Mouse (Mus musculus) mouse embryonic stem cell (cell line): ENCODE data around the gene Kirrel3.

Source experiments
- in situ Hi-C, 2 experiments: fragments of 300-500 bp; cut with MboI; formaldehyde crosslinking; loops; 1 replicate in 1 of 2; 3 replicates in 1 of 2; pipeline ENCODE4 v1.14.3; 2019 to 2020; ENCODE audit warnings: low sequenced_read_pairs in 2 of 2, low pct_unique_long_range_greater_than_20kb in 1 of 2, mixed read lengths in 1 of 2; ENCODE audit not compliant: unreplicated experiment in 1 of 2

Kirrel3 gene

DNA sequence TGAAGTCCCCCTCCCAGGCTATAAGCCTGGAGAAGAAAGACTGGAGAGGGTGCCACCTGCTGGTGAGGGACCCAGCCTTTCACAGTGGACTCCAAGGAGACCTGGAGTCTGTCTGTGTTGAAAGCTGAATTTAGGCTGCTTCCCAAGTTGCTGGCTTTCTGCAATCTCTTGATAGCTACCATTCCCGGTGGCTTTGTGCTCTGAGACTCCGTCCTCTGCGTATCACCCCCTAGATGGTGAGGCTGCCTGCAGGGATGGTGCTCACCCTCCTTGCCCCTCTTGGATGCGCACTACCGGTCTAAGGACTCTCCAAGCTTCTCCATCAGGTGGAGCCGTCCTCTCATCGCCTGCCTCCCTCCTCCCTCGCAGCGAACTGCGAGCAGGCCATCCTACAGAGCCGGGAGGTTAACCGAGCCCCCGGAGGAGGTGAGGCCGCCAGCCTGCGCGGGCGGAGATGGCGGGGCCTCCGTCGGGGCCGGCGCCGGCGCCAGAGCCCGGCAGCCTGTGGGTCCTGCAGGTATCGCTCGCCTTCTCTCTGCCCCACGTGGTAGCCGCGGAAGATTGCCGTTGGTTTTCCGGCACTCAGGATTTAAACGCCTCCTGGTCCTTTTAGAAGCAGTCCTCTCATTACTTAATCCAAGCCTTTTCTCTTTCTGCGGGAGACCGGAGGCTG is at the start of gene Kirrel3:
Kirrel3 (plus strand) TSS at position 136 of the 673 bp plus-strand sequence.
- in situ Hi-C loops = loop anchor here (25.0 kb wide), 2 partner anchors 651 to 676 kb away; no protein-coding TSS in a partner anchor

DNA sequence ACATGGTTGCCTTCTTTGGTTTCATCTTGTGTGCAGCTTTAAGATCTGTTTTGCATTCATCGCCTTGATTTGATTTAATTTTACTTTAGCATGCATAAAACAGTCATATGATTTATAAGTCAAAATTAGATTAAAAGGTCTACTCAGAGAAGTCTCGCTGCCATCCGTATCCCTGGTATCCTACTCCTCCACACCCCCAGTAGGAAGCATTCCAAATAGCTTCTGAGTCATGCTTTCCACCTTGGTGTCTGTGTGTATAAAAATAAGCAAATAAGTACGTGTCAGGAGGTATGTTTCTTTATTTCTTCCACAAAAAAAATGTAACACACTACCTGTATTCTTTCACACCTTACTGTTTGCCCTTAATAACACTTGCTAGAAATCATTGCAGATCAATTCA is 45.0 kb upstream of the Kirrel3 start:
- in situ Hi-C loops = no loop called here

DNA sequence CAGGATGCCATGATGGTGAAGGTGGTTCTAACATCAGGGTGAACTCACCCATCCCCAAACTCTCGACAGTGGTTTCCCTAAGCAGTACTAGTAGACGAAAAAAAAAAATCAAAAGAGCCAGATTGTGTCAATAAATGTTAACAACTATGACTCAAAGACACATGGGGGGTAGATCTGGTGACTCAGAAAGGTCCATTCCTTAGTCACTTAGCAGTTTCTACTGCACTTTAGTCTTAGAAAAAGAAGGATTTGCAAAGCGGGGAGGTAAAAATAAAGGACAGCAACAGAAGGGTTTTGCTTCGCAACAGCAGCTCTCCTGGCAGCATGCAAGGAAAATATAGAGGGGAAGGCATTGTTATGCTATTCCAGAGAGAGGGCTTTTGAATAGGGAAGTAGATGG is 41.7 kb upstream of the Kirrel3 start:
- in situ Hi-C loops = no loop called here

DNA sequence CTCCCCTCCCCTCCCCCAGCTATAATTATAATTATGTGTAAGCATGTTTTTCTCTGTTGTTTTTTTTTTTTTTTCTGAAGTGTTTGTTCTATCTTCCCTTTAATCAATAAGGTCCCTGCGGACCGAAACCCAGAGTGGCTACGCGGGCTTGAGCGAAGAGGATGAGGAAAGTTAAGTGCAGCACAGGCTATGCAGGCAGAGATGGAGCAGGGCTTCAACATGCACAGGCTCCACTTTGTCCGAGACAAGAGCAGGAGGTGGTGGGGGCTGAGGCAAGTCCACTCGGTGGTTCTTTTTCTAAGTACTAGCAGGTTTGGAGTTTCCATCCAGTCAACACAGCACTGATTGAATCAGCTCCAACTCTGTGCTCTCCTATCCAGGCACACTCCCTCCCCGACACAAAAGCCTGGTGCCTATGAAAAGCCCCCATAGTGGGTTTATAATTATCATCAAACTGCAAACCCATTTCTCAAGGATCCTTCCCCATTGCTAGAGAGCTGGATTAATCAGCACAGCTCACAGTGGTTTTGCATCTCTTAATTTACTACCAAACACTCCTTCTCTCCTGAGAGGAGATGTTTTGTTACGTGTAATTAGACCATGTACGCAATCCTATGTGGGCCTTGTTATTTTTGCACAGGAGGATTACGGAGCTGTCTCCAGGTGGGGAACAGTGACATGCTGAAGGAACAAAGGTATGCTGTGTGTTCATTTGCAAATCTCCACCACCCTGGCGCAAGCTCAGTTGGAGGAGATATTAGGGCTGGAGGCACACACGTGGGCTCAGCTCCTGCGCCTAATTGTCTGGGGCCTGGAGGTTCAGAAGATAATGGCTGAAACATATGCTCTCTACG is 39.0 kb upstream of the Kirrel3 start:
- in situ Hi-C loops = no loop called here

DNA sequence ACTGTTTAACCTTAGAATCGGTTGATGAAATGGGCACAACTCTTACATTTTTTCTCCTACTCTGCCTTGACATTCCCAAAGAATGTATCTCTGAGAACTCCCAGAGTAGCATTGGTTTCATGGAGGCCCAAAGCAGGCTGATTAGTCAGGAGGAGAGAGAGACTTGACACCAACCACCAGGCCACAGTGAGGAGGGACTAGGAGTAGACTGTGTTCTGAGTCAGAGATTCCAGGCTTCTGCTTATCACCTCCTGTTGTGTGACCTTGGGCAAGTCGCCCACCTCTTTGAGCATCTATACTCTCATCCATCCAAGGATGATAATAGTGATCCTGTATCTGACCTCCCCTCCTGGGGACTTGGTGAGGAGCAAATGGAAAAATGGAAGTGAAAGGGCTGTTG is 38.0 kb upstream of the Kirrel3 start:
- in situ Hi-C loops = no loop called here

DNA sequence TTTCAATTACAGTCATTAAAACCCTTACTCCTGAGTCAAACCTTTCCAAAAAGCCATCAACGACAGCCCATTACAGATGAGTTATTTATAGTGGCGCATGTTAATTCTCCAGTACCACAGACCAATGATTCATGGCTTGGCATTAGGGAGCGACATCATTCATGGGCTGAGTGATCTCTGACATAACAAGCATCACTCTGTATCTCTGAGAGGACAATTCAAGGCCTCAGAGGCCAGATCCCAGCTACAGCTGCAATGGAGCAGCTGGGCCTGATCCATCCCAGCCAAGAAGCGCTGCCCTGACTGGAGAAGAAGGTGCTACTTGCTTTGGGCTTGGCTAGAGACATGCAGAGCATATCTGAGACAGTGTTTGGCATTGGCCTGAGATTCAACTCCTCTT is 37.2 kb upstream of the Kirrel3 start:
- in situ Hi-C loops = no loop called here

DNA sequence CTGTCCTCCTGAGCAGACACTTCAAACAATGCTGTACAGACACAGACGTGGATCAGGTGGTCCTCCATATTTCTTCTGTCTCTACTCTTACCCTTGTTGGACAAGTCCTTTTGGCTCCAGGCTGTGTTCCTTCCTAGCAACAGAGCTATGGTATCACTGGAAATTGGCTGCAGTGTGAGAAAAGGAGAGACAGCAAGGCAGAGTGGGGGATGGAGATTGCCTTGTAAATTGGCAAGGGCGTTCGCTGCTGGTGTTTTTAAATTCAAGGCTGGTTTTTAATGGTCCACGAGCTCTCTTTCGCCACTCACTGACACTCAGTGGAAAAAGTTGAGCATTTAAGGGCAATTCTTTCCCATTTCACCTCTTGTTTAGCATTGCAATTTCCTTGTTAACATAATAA is 27.5 kb upstream of the Kirrel3 start:
- in situ Hi-C loops = no loop called here

DNA sequence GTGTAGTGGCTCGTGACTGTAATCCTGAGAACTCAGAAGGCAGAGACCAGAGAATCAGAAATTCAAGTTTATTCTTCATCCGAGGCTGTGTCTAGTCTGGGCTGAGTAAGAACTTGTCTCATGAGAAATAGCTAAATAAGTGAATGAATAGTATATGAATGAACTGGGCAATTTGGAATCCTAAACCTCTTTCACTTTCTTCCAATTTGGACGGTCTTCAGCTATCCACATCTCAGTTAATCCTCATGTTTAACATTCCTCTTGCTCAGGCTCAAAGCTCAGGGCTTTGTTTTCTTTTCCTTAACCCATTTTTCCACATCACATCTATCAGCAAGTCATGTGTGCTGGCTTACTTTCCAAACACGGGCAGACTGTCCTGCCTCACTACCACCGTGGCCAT is 25.7 kb upstream of the Kirrel3 start:
- in situ Hi-C loops = no loop called here

DNA sequence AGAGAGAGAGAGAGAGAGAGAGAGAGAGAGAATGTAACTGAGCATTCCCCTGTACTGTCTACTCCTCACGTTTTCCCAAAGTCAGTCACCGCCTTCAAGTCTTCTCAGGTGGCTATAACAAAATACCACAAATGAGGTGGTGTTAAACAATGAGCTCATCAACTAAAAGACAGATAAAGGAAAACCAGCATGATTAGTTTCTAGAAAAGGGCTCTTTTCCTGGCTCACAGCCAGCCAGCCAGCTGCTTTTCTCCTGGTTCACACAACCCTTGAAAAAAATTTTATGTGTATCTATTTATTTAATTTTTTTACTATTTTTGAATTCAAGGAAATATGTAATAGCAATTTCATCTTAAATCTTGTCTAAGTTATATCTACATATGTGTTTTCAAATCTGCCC is 22.0 kb upstream of the Kirrel3 start:
- in situ Hi-C loops = no loop called here

DNA sequence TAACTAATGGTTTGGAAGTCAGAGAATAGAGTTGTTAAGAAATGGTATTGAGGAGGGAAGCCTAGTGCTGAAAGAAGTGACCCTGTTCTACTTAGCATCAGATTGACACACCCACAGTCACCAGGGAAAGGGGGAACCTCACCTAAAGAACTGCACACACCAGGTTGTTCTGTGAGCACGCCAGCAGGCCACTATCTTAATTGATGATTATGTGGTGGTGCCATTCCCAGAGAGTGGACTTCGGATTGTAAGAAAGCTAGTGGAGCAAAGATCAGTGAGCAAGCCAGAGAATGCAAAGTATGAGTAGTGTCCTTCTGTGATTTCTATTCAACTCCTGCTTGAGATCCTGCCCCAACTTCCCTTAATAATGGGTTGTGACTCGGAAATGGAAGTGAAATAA is 19.6 kb upstream of the Kirrel3 start:
- in situ Hi-C loops = no loop called here

DNA sequence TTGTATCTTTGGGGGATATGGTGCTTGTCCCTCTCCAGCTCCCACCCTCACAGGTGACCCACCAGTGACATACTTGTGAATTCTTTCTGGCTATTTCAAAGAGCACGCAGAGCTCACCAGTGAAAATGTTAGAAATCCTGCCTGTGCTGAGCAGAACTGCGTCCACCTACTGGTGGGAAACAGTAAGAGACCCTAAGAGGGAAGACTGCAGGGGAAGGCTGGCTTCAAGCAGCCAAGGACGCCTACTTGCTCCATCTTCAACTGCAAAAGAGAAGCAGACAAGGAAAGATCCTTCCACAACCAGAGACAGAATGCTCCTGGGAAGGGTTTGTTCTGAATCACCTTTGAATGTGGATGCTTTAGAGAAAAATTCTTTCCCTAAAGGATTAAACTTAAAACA is 16.5 kb upstream of the Kirrel3 start:
- in situ Hi-C loops = no loop called here

DNA sequence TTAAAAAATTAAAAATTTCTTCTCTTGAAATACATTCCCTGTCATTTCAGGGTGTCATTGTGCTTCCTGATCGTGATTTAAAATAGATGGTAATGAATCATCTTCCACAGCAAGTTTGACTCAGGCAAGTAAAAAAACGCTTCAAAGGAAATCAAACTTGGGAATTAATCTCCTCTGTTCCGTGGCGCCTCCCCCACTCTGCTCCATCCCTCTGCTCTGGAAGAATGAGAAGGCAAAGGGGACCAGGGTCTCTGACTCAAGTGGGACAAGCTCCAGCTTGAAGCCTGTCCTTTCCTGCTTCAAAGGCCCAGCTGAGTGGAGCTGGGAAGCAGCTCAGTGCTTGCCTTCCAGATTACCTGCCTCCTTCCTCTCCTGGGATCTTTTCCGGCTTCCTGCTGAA is 9.5 kb upstream of the Kirrel3 start:
- in situ Hi-C loops = loop anchor here (25.0 kb wide), 2 partner anchors 661 to 686 kb away; no protein-coding TSS in a partner anchor

DNA sequence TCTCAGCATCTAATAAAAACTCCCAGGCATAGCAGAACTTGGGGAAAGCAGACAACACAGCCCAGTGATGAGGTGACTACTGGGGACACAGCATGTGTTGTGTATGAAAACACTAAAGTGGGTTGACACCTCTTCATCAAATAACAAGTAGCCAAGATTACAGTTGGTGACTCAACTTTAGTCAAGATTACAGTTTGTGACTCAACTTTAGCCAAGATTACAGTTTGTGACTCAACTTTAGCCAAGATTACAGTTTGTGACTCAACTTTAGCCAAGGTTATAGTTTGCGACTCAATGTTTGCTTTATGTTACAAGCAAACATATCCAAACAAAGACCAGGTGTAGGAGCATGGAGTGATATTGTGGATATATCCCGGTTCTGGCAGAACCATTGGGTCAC is 7.2 kb upstream of the Kirrel3 start:
- in situ Hi-C loops = loop anchor here (25.0 kb wide), 2 partner anchors 659 to 684 kb away; no protein-coding TSS in a partner anchor

DNA sequence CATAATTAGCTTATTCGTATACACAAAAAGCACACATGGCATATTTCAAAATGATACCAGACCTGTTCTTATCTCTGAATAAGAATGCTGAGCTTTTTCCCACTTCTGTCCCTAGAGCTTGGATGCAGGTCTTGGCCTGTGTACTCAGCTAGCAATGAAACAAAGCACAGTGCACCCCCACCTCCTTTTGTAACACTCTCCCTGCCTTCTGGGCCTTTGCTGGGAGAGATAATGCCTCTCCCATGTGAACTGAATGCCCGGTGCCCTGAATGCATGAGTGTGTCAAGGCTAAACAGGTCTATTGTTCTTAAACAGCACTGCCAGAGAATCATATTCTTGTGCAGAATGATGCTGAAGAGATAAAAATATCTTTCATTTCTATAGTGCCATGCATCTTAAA is 2.5 kb upstream of the Kirrel3 start:
- in situ Hi-C loops = loop anchor here (25.0 kb wide), 2 partner anchors 654 to 679 kb away; no protein-coding TSS in a partner anchor

DNA sequence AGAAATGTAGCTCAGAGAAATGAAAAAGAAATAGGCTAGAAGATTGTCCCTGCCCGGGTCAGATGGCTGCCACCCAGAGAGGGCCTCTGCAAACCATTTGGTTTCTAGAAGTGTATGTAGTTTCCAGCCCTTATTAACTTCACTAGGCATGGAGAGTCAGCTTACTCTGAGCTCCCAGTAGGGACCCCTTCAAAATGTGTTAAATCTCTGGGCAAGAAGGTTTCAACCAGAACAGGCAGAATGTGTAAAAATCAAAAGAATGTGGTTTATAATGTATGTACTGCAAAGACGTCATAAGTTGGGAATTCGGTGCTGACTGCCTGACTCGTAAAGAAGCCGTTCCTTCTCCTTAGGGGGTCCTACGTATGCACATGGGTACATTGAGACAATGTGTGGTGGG is 1.0 kb upstream of the Kirrel3 start:
- in situ Hi-C loops = loop anchor here (25.0 kb wide), 2 partner anchors 653 to 678 kb away; no protein-coding TSS in a partner anchor

DNA sequence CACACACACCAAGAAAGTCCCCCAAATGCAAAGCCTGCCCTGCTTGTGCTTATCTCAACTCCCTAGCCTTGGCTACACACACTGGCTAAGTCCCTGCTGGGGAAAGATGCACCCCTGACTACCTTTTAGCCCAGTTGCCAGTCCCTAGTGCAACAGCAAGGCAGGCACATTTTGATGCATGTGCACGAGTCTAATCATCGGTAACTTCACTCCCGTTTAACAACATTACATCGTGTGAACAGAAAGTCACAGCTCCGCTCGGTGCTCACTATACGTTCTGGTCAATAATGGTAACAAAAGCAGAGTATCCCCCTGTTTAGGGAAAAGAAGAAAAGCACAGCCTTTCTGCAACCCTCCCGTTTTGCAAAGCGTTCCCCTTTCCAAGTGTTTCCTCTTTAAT is 2.6 kb downstream of the Kirrel3 start:
- in situ Hi-C loops = loop anchor here (25.0 kb wide), 2 partner anchors 649 to 674 kb away; no protein-coding TSS in a partner anchor

DNA sequence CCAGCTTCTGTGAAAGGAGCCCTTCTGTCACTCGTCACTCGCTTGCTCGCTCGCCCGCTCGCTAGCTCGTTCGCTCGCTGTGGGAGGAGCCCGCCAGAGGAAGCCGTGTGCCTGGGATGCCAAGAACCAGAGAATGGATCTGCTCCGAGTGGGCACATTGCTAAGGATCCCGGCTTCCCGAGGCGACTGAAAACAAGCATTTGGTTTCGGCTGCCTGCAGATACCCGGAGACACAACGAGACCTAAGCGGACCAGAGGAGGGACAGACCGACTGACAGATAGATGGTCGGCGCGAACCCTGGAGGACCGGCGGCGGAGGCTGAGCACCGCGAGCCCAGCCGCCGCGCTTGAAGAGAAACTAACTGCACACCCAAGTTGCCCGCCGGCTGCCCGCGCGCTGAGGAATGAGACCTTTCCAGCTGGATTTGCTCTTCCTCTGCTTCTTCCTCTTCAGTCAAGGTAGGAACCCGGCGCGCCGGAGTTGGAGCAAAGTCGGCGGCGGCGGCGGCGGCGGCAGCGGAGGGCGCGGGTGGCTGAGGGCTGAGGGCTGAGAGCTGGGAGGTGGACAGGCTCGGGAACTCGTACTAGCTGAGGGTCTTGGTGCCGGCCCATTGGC is 3.1 kb downstream of the Kirrel3 start:
- in situ Hi-C loops = loop anchor here (25.0 kb wide), 2 partner anchors 648 to 673 kb away; no protein-coding TSS in a partner anchor

DNA sequence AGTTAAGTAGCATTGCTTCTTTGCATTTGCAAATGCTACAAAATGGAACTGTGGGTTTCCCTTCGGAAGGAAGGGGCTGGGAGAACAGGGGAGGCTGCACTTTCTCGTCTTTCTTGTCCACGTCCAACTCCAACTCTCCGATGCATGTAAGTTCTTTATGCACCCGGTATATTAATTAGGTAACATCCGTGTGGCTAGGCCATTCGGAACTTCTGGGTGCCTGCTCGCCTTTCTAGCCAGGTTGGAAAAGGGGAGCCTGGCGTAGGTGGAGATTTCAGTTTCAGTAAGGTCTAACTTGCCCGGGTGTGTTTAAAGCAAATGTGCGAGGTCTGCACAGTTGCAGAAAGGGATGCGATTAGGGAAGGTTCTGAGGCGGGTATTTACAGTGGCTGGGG is 3.6 kb downstream of the Kirrel3 start:
- in situ Hi-C loops = loop anchor here (25.0 kb wide), 2 partner anchors 648 to 673 kb away; no protein-coding TSS in a partner anchor

DNA sequence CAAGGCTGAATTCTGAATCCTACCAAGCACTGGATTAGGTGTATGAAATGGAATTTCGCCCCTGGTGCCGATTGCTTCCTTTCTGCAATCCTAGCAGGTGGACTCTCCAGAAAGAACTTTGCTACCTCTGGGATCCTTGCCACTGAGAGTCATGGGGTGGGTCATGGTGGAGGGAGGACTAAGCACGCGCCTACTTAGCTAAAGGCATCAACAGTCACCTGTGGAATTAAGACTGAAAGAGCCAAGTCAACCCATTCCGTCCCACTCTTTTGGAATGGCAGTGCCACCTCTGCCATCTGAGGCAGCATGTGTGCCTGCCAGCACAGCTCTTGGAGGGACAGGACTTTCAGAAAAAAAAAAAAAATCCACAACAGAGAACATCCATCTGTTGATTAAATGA is 4.1 kb downstream of the Kirrel3 start:
- in situ Hi-C loops = loop anchor here (25.0 kb wide), 2 partner anchors 648 to 673 kb away; no protein-coding TSS in a partner anchor
